In genomic region chr11:98385638-98386585, GRCm38 (mm10) we compare ENCODE assay signal across 10 mouse cellular contexts. TPM values are rescaled to one million over a fixed set of nuclear protein-coding genes. Genes with fewer than 3 reads are reported as not detected.
DNase-seq lines count a peak whose midpoint lies in the region; ATAC-seq and TF ChIP-seq lines count a peak whose summit lies in the region.
"Had no signal": no experiment of that assay in that cellular context is flagged by ENCODE, and none has a peak within 500 bp of the region (broad histone marks: within the 10 kb centered on the region; RNA-seq: fewer than 3 reads in every experiment).

Gene Pnmt (plus strand): TSS chr11:98386450.

- 57% methylated on average over 25 of the region's 25 CpGs for WGBS in forebrain, embryonic 13.5 days
- 52% methylated on average over 25 of the region's 25 CpGs for WGBS in forebrain, embryonic 12.5 days
- WGBS in heart, embryonic 14.5 days = 47% methylated on average over 25 of the region's 25 CpGs
- WGBS in midbrain, postnatal 0 days = 56% methylated on average over 22 of the region's 25 CpGs

- H3K9me3 ChIP-seq in forebrain, embryonic 13.5 days (replicated peaks) = no peaks in the 10 kb centered on the region
- H3K9me3 ChIP-seq in forebrain, embryonic 12.5 days = no peaks in the 10 kb centered on the region
- H3K9me3 ChIP-seq in megakaryocyte, embryonic 14.5 days = no peaks in the 10 kb centered on the region
- no peaks in the 10 kb centered on the region for H3K9me3 ChIP-seq in heart, embryonic 14.5 days (ENCODE audit: control insufficient read depth, low read length)
- no peaks in the 10 kb centered on the region for H3K9me3 ChIP-seq in midbrain, postnatal 0 days (ENCODE audit: low read length)

- peaks cover 3% of the 10 kb centered on the region for H3K36me3 ChIP-seq in forebrain, embryonic 13.5 days (ENCODE audit: poor library complexity, severe bottlenecking)
- H3K36me3 ChIP-seq in forebrain, embryonic 12.5 days (replicated peaks) = peaks cover 3% of the 10 kb centered on the region
- H3K36me3 ChIP-seq in megakaryocyte, embryonic 14.5 days (replicated peaks; ENCODE audit: low read length) = peaks cover 10% of the 10 kb centered on the region
- peaks cover 1% of the 10 kb centered on the region for H3K36me3 ChIP-seq in heart, embryonic 14.5 days (ENCODE audit: control insufficient read depth, insufficient read depth, low read length)
- peaks cover under 1% of the 10 kb centered on the region; the same call in 1 of the 2 replicates for H3K36me3 ChIP-seq in midbrain, postnatal 0 days (ENCODE audit: insufficient read depth, low read length)

- H3K9ac ChIP-seq in forebrain, embryonic 13.5 days = peak within 1 kb of the TSS; percentile 37; the same call in 1 of the 2 replicates
- H3K9ac ChIP-seq in forebrain, embryonic 12.5 days = no peak within 1 kb of the TSS
- peak within 1 kb of the TSS; percentile 89 for H3K9ac ChIP-seq in heart, embryonic 14.5 days (ENCODE audit: low read length)
- 0 out of 2 replicates have a peak within 1 kb of the TSS, but pooled peaks have one; percentile 19 for H3K9ac ChIP-seq in midbrain, postnatal 0 days (replicated peaks; ENCODE audit: low read length, poor library complexity, severe bottlenecking)

- H3K4me3 ChIP-seq in forebrain, embryonic 13.5 days = no peak within 1 kb of the TSS
- H3K4me3 ChIP-seq in forebrain, embryonic 12.5 days (replicated peaks) = no peak within 1 kb of the TSS
- peak within 1 kb of the TSS; percentile 33 for H3K4me3 ChIP-seq in megakaryocyte, embryonic 14.5 days (replicated peaks)
- 0 out of 4 replicates have a peak within 1 kb of the TSS, but pooled peaks of 1 of the 2 experiments have one; percentile 53 for H3K4me3 ChIP-seq in heart, embryonic 14.5 days (ENCODE audit: control insufficient read depth in 1 of 2, insufficient read depth in 1 of 2, low read depth in 1 of 2, low read length in 2 of 2)
- no peak within 1 kb of the TSS for H3K4me3 ChIP-seq in midbrain, postnatal 0 days (ENCODE audit: low read depth, low read length)

- 0 out of 2 replicates have a peak, but pooled peaks cover 2% of the 10 kb centered on the region for H3K4me1 ChIP-seq in forebrain, embryonic 13.5 days
- H3K4me1 ChIP-seq in forebrain, embryonic 12.5 days = peaks cover 6% of the 10 kb centered on the region; the same call in 1 of the 2 replicates
- H3K4me1 ChIP-seq in megakaryocyte, embryonic 14.5 days = peaks cover 13% of the 10 kb centered on the region
- peaks cover 42 to 66% of the 10 kb centered on the region in 2 experiments for H3K4me1 ChIP-seq in heart, embryonic 14.5 days (ENCODE audit: control insufficient read depth in 2 of 2, insufficient read depth in 2 of 2, low read length in 2 of 2)
- H3K4me1 ChIP-seq in midbrain, postnatal 0 days (ENCODE audit: insufficient read depth, low read length) = no peaks in the 10 kb centered on the region

- H3K27me3 ChIP-seq in forebrain, embryonic 13.5 days = peaks cover 58% of the 10 kb centered on the region
- peaks cover 77% of the 10 kb centered on the region for H3K27me3 ChIP-seq in forebrain, embryonic 12.5 days
- H3K27me3 ChIP-seq in megakaryocyte, embryonic 14.5 days (replicated peaks) = peaks cover 78% of the 10 kb centered on the region
- H3K27me3 ChIP-seq in heart, embryonic 14.5 days (ENCODE audit: control insufficient read depth, insufficient read depth, low read length) = peaks cover 12% of the 10 kb centered on the region; the same call in 1 of the 2 replicates
- peaks cover 16% of the 10 kb centered on the region for H3K27me3 ChIP-seq in midbrain, postnatal 0 days (ENCODE audit: insufficient read depth, low read length)

- DNase-seq in midbrain, postnatal 0 days (ENCODE audit: low spot score) = no peak
- no peak for DNase-seq in ovary, postnatal 36 days (ENCODE audit: low spot score)
- no peak for DNase-seq in kidney, postnatal 10 days

- peak within 1 kb of the TSS; percentile 14; the same call in 1 of the 2 replicates for H3K4me2 ChIP-seq in forebrain, embryonic 13.5 days
- no peak within 1 kb of the TSS for H3K4me2 ChIP-seq in forebrain, embryonic 12.5 days
- peak within 1 kb of the TSS; percentile 73 for H3K4me2 ChIP-seq in heart, embryonic 14.5 days (ENCODE audit: low read length)
- H3K4me2 ChIP-seq in midbrain, postnatal 0 days (ENCODE audit: low read depth, low read length, poor library complexity, severe bottlenecking) = no peak within 1 kb of the TSS

- ATAC-seq in forebrain, embryonic 13.5 days = no peak
- ATAC-seq in forebrain, embryonic 12.5 days (ENCODE audit: low FRiP score) = no peak
- ATAC-seq in megakaryocyte, adult 5-6 weeks (ENCODE audit: poor library complexity, severe bottlenecking) = no peak
- ATAC-seq in heart, embryonic 14.5 days (ENCODE audit: insufficient number of reproducible peaks, insufficient read depth, low FRiP score, low read depth) = no peak
- no peak for ATAC-seq in midbrain, postnatal 0 days (ENCODE audit: low FRiP score)

- no peak within 1 kb of the TSS for H3K27ac ChIP-seq in forebrain, embryonic 13.5 days
- H3K27ac ChIP-seq in forebrain, embryonic 12.5 days = no peak within 1 kb of the TSS
- peak within 1 kb of the TSS in 1 of 2 experiments; percentile 91; a peak in 2 of 4 replicates for H3K27ac ChIP-seq in heart, embryonic 14.5 days (replicated peaks in 1 of 2; ENCODE audit: control insufficient read depth in 1 of 2, insufficient read depth in 1 of 2, low read depth in 2 of 2, low read length in 2 of 2)
- no peak within 1 kb of the TSS for H3K27ac ChIP-seq in midbrain, postnatal 0 days (ENCODE audit: low read depth, low read length)

- no peak for TF ChIP-seq CTCF in midbrain, postnatal 0 days (IDR thresholded peaks at IDR 0.05)

RNA-seq across cellular contexts. Expression of gene Pnmt, which starts in this region (rescaled TPM):
- polyA plus RNA-seq in forebrain, embryonic 13.5 days (2015; fragmentation: Nextera tagmentation; extraction: Ambion mirVana) = 0.35 TPM in 1 of 2 replicates, not detected in the other
- polyA plus RNA-seq in forebrain, embryonic 12.5 days (2016; fragmentation: Nextera tagmentation; extraction: Ambion mirVana) = 0.17 TPM in 1 of 2 replicates, not detected in the other
- not detected in 2 replicates for polyA plus RNA-seq in megakaryocyte, embryonic 14.5 days (2012; ENCODE audit: insufficient read depth, low replicate concordance)
- not detected in 2 replicates for total RNA-seq in megakaryocyte, adult 5-6 weeks (2015)
- total RNA-seq in megakaryocyte, adult 5-6 weeks (2017) = not detected in 2 replicates
- polyA plus RNA-seq in heart, embryonic 14.5 days (2014; fragmentation: Nextera tagmentation; extraction: Ambion mirVana) = 0.70 and 0.86 TPM in 2 replicates
- 1.1 and 4.3 TPM in 2 replicates for total RNA-seq in midbrain, postnatal 0 days (2014; rRNA removed)
- polyA plus RNA-seq in midbrain, postnatal 0 days (2015; fragmentation: Nextera tagmentation; extraction: Ambion mirVana) = 3.4 and 3.9 TPM in 2 replicates
- total RNA-seq: hematopoietic stem cell, adult 5-6 weeks had no signal
- polyA plus RNA-seq: stomach, embryonic 14.5 days had no signal

Comparison
In these comparisons a context has a peak if more than half of its experiments do, and no peak if none do; other contexts are left out.
1. H3K4me2 ChIP-seq: peak in forebrain, embryonic 13.5 days (single experiment) and heart, embryonic 14.5 days (single experiment); none in forebrain, embryonic 12.5 days (single experiment) and midbrain, postnatal 0 days (single experiment).